Mouse (Mus musculus): ENCODE data around the gene Tm4sf5.

- TF ChIP-seq CTCF (IDR thresholded peaks at IDR 0.05; ENCODE audit: insufficient read depth, low read depth, low read length) (no peak), POLR2A (IDR thresholded peaks at IDR 0.05; ENCODE audit: insufficient read depth, low read depth, low read length) (no peak)
Observed at GRCm38 (mm10) chr11:70553940-70554339, 48.9 kb downstream of the Tm4sf5 start.

All from olfactory bulb, adult 2 months (tissue).